Mouse (Mus musculus): ENCODE data around the gene B3glct. TPM values are rescaled to one million over a fixed set of nuclear protein-coding genes. Genes with fewer than 3 reads are reported as not detected.

The B3glct gene
- total RNA-seq, 2 experiments from 2014 or later: 16.6 to 18.1 TPM

DNA sequence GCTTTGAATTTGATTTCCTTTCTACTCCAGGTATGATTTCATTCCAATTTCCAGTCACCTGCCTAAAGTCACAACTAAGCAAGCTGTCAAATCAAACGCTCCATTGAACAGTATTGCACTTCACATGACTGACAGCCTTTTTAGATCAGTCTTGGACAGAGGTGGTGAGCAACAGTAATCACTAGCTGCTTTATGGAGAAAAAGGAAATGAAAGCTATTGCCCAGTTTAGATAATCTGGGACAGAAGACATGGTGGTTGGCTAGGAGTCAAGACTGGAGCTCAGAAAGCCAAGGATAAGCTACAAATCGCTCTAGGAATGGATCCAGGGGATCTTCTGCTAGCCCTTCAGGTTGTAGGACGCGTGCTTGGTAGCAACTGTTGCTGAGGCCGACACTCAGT, 14.6 kb upstream of the B3glct start:
- DNase-seq: no peak

DNA sequence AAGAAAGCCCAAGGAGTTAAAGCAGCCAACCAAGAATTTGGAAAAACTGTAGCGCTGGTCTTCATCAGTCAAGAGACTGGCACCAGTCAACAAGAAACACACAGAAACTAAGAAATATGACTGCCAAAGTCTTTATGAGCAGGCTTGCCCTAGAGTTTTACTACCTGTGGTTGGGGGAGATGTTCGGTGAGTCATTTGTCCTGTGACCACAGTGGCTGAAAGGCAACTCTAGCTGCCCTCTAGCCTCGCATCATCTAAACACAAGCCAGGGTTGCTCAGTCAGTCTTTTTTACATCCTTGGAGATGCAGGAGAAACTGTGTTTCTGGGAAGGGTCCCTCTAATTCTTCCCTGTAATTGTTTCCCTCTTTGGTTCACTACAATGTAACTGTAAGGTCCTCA, 834 bp upstream of the B3glct start:
- DNase-seq: no peak

DNA sequence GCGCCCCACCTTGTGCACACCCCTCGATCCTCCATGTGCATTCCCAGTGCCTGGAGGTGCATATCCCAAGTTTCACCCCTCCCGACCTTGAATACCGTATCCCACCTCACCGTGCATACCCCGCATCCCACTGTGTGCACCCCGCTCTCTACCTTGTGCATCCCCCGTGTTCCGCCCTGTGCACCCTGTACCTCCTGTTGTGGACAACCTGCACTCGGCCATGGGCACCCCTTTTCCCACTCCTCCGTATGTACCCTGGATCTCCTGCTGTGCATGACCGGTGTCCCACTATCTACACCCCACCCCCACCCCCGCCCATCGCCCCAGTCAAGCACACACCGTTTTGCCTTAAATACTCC, 939 bp downstream of the B3glct start:
- DNase-seq: peak; percentile 18

DNA sequence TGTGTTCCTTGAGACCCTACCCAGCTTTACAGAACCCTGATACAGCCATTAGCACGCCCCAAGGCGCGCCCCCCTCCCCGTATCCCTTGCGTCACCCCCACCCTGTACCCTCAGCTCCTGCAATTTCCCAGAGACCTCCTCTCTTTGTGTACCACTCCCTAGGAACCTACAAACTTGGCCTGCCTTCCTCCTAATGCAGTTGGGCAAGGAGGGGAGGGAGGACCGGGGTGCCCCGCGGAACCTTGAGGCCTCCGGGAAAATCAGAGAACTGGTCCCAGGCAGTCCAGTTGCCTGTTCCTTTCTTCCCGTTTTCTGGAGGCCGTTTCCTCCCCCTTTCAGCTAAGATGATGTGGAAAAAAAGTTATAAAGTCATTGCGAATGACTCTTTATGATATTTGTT, 1.3 kb downstream of the B3glct start:
- DNase-seq: peak; percentile 51

DNA sequence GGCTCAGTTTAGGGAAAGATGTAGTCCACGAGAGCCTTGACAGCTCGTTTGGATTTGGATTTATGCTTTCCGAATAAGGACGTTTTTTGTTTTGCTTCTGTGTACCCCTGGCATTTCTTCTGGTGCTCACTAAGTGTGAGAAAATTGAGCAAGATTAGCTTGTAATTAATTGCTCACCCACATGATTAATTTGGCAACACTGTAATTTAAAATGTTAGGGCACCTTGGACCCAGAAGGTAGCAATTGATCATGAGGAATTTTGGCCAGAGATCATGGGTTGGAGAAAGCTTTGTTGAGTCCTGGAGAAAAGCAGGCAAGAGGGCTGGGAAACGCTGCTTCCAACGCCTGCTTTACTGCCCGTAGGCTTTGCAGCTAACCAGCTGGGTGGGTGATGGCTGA, 1.9 kb downstream of the B3glct start:
- DNase-seq: no peak

DNA sequence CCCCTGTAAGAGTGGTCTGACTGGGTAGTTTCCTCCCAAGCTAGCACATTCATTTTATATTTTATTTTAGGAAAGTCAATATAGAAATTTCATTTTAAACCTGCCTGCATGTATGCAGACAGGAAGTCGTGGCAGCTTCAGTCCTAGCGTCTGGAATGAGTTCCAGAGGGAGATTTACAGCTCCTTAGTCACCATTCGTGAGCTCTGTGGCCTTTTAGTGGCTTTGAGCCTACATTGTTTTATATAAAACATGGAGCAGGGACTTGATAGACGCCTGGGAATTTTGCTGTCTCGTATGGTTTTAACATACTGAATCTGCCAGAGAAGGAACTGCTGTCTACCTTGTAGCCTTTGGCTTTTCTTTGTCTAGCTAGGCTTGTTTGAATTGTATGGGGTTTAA, 2.9 kb downstream of the B3glct start:
- no peak for DNase-seq

DNA sequence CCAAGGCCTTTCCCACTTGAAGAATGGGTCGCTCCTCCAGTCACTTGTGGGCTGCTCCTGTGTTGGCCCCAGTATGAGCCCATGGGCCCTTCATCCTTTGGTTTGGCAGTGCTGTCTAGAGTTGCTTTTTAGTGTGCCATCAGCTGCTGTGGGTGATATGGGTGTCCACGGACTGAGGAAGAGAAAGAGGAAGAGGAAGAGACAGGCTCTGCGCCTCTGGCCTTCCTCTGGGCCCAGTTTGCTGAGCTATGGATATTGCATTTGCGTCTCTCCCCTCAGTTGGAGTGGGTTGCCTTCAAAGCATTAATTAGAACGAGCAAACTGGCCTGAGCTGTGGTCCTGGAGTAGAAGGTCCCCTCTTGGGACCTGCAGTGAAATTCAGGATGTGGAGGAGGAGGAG, 11.8 kb downstream of the B3glct start:
- DNase-seq: no peak

DNA sequence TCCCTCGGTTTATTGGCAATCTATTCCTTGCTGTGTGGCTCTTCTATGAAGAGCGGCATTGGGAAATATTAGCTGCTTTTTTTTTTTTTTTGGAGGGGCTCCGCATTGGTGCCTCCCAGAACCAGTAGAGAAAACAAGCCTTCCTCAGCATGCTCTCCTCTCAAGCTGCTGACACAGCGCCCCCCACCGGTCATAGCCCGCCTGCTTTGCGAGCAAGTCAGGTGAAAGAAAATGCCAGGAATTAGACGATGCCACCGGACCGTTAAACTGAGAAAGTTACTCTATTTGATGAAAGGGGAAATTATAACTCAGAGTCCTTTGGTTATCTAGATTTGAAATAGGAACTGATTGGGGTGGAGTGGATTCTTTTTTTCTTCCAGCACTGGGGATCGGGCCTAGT, 14.5 kb downstream of the B3glct start:
- no peak for DNase-seq

DNA sequence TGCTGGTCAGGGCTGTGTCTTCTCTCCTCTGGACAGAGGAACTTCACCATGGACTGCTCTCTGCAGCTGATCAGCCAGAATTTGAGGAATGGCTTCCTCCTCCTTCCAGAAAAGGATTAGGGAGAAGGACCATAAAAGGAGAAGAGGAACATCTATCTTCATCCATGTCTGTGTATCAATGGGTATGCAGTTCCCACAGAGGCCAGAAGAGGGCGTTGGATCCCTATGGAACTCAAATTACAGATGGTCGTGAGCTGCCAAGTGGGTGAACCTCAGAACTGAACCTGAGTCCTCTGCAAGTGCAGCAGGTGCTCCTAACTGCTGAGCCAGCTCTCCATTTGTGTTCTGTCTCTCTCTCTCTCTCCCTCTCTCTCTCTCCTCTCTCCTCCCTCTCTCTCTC, 15.2 kb downstream of the B3glct start:
- DNase-seq: no peak

DNA sequence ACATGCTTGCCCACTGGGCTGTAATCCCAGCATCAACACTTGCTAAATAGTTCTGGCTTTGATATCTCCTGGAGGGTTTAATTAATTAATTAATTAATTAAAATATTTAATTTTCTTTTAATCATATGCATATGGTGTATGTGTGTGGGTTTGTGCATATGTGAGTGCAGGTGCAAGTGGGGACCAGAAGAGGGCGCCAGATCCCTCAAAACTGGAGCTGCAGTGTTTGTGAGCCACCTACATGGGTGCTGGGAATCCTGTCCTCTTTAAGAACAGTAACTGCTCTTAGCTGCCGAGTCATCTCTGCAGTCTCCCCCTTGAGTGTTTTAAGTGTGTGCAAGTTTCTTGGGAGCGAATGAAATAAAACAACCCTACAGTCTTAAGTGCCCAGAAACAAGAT, 15.9 kb downstream of the B3glct start:
- DNase-seq: no peak

DNA sequence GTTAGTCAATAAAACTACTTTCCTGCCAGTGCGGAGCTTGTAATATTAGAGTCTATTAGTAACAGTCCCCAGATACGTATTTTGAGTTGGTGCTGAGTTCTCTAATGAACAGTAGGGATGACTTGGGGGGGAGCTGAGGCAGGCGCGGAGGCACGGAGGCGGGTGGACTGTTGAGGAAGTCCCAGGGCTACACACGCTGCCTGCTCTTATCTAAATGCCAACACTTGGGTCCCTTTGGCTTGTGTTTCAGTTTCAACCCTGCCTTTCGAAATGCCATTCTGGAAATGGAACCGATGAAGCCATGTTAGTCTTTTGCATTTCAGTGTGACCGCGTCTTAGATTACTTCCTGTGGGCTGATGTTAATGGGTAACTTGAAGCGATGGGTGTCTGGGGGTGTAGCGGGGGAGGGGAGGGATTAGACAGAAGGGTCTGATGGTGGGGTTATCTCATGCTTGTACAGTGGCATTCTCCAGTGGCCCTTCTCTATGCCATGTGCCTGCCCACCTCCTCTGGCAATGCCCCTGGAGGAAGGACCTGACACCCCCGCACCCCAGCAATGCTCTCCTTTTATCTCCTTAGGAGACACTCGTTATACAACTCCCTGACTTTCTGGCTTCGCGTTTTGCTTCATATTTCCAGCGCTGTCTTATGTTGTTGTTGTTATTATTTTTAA, 17.2 kb downstream of the B3glct start:
- DNase-seq: no peak

DNA sequence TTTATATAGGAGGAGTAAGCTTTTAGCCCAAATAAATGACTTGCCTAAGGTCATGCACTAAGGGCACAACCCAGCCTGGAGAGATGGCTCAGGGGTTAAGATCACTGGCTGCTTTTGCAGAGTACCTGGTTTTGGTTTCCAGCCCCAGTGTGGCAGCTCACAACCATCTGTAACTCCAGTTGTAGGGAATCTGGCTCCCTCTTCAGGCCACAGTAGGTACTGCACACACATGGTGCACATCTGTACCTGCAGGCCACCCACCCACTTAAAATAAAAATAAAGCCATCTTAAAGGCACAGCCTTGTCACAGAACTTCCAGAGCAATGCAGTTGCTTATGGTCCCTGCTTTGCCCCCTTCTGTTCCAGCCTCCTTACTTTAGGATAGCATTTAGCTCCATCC, 24.7 kb downstream of the B3glct start:
- DNase-seq: no peak

DNA sequence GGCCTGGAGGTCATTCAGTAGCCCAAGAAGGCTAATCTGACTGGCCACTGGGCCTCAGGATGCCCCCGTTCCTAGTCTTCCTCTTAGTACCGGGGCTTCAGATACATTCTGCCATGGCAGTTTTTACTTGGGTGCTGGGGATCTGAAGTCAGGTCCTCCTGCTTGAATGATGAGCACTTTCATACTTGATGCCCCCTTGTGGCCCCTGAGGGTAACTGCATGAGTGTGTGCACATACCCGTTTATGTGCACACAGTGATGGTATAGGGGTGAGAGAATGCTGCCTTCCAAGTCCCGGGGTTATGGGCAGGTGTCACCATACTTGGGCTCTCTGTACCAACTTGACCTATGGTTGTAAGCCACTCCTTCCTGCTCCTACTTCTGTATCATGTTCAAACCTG, 33.5 kb downstream of the B3glct start:
- DNase-seq: no peak

DNA sequence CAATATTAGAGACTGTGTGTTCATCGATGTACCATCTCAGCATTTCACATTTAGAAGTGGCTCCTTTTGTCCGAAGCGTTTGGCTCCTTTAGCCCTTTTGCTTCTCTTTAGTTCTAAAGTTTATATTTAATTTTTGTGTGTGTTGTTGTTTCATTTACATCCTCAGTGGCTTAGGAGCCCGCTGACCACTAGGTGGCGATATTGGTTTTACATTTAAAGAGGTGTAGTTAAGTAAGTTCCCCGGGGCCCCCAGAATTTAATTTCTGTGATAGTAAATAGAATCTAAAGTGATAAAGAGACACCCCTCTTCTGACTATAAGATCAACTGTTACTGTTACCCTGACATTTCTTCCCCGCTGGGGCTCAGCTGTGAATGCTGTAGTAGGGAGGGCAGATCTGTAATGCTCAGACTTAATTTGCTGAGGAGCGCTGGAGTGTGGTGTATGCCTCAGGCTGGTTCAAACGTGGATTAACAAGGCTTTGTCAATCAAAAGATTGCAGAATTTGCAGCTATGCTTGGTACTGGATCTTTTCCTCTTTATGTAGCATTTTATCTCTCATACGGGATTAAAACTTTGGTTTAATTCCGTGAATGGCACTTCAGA, 35.2 kb downstream of the B3glct start:
- peak; percentile 71 for DNase-seq

DNA sequence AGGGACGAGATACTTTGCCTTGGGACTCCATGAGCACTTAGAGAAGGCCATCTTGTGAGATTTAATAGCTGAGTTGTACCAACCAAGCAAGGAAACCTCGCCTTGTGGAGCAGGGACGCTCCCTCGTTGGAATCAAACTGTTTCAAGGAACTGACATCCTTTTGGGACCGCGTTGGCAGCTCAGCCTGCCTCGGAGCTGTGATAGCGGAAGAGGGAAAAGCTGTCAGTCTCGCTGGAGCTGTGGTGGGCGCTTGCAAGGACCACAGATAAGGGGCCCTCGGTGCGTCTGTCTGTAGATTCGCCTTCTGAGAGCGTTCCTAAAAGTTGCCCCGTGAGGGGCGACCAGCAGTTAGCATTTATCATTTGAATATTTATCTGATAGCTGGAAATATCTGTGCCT, 35.8 kb downstream of the B3glct start:
- DNase-seq: no peak

DNA sequence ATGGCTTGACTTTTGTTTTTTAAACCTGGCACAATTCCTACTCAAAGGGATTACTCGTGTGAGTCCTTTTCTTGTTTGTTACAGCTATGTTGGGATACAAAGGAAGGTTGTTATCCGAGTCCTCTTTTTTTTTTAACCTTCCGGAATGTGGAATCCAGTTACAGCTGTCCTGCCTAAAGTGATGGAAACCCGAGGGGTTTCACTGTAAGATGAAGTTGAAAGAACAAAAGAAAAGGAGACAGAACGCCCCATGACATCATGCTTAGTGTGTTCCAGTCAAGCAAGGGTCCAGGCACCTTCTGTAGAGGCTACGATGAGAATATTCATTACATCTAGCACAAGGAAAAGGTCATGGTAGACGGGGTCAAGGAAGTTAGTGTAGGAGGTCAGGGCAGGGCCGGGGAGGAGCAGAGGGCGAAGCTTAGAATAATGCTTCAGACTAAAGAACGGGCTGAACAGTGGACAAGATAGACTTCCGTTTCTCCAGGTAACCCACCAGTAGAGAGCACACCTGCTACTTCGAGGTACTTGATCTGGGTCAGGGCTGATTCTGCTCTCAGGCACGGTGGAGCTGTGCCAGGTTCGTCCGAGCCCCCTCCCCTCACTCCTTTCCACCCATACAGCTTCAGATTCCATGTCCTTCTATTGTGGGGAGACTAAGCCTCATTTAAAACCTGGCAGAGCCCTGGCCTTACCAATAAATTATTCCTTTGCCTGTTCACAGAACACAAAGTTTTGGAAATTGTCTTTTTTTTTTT, 37.7 kb downstream of the B3glct start:
- no peak for DNase-seq

DNA sequence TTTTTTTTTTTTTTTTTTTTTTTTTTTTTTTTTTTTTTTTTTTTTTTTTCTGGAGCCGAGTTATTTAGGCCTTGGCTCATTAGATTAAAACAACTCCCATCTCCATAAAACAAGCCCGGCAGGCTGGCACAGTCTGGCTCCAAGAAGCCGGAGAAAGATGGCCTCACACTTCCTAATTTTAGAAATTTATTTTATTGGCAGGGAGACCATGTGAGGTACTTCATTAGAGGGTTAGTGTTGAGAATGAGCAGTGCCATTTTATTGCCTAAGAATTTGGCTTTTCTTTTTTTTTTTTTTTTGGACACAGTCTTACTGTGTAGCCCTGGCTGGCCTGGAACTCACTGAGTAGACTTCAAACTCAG, 38.3 kb downstream of the B3glct start:
- DNase-seq: no peak

DNA sequence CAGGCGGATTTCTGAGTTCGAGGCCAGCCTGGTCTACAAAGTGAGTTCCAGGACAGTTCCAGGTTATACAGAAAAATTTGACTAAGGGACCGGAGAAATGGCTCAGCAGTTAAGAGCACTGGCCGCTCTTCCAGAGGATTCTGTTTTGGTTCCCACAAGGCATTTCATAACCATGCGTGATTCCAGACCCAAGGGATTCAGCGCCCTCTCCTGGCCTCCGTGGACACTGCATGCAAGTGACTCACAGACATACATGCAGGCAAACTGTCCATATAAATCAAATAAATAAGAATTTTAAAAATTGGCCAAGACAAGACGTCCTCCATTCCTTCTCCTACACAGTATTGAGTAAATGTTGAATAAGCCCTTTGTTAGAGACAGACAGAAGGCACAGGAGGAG, 53.7 kb downstream of the B3glct start:
- DNase-seq: peak; percentile 38

DNA sequence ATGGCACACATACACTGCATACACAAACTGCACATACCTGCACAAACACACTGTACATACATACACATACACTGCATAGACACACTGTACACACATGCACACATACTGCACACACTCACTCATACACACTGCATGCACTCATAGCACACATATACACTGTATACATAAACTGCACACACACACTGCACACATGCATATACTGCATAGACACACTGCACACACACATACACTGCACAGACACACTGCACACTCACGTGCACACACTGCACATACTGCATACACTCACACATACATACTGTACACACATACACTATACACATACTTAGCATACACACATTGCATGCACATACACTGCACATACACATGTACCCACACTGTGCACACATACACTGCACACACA, 59.2 kb downstream of the B3glct start:
- no peak for DNase-seq

DNA sequence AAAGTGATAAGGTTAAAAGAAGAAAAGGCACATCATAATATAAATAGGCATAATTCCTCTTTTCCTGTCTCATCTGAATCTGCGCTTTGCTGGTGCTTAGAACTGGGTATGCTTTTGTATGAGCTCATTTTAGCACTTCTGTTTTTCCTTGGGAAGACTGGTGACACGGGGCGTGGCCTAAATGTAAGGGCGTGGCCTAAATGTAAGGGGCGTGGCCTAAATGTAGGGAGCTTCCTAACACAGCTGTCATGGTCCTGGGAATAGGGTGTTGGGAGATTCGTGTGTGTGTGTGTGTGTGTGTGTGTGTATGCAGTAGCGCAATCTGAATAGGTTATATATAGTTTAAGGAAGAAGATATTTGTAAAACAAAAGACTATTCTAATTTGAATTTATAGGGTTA, 62.1 kb downstream of the B3glct start:
- DNase-seq: no peak

DNA sequence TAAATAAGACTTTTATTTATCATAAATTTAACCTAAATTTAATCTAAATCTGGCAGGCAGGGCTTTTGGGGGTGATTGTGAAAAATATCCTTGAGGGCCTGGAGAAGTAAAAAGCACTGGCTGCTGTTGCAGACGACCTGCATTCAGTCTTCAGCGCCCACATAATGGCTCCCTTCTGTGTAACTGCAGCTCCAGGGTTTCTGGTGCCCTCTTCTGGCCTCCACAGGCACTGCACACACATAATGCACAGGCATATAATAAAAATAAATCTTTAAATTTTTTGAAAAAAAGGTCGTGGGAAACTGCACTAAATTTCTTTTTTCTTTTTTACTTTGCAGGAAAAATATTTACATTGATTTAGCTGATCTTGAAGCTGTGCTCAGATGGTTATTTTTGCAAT, 62.7 kb downstream of the B3glct start:
- DNase-seq: no peak

DNA sequence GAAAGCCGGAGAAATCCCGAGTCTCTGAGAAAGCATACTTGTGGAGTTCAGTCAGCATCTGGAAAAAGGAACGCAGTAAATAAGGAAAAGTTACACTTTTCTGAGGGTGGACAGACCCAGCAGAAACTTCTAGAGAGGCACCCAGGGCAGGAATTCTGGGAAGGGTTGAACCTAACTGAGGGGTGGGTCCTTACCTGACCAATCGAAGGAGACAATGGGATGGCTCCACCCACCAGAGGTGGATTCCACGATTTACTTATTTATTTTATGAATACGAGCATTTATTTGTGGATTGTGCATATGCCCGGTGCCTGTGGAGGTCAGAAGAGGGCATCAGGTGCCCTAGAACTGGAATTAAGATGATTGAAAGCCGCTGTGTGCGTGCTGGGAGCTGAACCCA, 64.3 kb downstream of the B3glct start:
- DNase-seq: no peak

DNA sequence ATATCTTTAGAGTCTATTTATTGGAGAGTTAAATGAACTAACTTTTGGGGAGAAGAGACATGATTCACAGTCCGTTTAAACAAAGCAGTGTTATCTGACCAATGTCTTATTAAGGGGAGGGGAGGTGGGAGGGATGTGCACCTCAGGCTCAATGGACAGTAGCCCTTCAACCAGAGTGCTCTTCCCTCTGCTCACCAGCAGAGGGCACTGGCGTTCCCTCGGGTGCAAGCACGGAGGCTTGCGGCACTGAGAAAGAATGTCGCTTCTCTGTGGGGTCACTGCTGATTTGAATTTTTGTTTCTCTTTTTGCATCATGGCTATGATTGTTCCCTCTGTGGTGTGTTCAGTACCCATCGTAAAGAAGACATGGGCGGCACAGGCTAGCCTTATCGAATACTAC, 67.0 kb downstream of the B3glct start:
- no peak for DNase-seq

Data from adrenal gland, postnatal 10 days (tissue).